Mouse (Mus musculus) liver, embryonic 13.5 days (tissue): ENCODE measurements around the gene Aqp2. TPM values are rescaled to one million over a fixed set of nuclear protein-coding genes. Genes with fewer than 3 reads are reported as not detected.

Experiments used
- ATAC-seq: fragments of 200-750 bp; cut with Nextera tagmentation; 2 replicates; pipeline ENCODE4 v1.8.0; 2017; ENCODE audit warnings: low read depth, mild to moderate bottlenecking, moderate number of reproducible peaks, moderate library complexity
- DNase-seq: peaks from one replicate; pipeline ENCODE4 v3.0.0; 2022
- H3K27ac ChIP-seq: fragments of 300-500 bp; sonication (generic); 2 replicates; pipeline ENCODE4 v1.5.1; 2015; ENCODE audit warnings: moderate library complexity, mild to moderate bottlenecking, inconsistent platforms
- H3K27me3 ChIP-seq: fragments of 300-500 bp; sonication (generic); 2 replicates; pipeline ENCODE4 v1.6.1; 2015; ENCODE audit warnings: mild to moderate bottlenecking, inconsistent platforms
- H3K36me3 ChIP-seq: fragments of 300-500 bp; sonication (generic); 2 replicates; pipeline ENCODE4 v1.6.1; 2015; ENCODE audit warnings: mild to moderate bottlenecking, inconsistent platforms
- H3K4me1 ChIP-seq: fragments of 300-500 bp; sonication (generic); replicated peaks from 2 replicates; pipeline ENCODE4 v1.6.1; 2015; ENCODE audit warnings: inconsistent platforms
- H3K4me2 ChIP-seq: fragments of 300-500 bp; sonication (generic); 2 replicates; pipeline ENCODE4 v1.6.1; 2015; ENCODE audit warnings: inconsistent platforms, mild to moderate bottlenecking, moderate library complexity
- H3K4me3 ChIP-seq: fragments of 300-500 bp; sonication (generic); replicated peaks from 2 replicates; pipeline ENCODE4 v1.5.1; 2015; ENCODE audit warnings: mild to moderate bottlenecking, inconsistent platforms
- H3K9ac ChIP-seq: fragments of 300-500 bp; sonication (generic); 2 replicates; pipeline ENCODE4 v1.6.1; 2015; ENCODE audit warnings: mild to moderate bottlenecking, inconsistent platforms
- H3K9me3 ChIP-seq: fragments of 300-500 bp; sonication (generic); replicated peaks from 2 replicates; pipeline ENCODE4 v1.6.1; 2016; ENCODE audit warnings: inconsistent platforms
- WGBS: fragments of 180-500 bp; shearing (Covaris S2); methylation state at CpG from one replicate; pipeline ENCODE4 v1.1.7; 2015; ENCODE audit not compliant: insufficient replicate concordance; 5-methylcytosine and 5-hydroxymethylcytosine counted together
- polyA plus RNA-seq: library from polyadenylated mRNA; unstranded; fragments of >200 nt; fragmentation: Nextera tagmentation; extraction: Ambion mirVana; gene quantifications from 2 replicates; pipeline ENCODE4 v1.2.1, GENCODE M21; 2015

The Aqp2 gene
- polyA plus RNA-seq, 1 experiment from 2014 or later: not detected

DNA sequence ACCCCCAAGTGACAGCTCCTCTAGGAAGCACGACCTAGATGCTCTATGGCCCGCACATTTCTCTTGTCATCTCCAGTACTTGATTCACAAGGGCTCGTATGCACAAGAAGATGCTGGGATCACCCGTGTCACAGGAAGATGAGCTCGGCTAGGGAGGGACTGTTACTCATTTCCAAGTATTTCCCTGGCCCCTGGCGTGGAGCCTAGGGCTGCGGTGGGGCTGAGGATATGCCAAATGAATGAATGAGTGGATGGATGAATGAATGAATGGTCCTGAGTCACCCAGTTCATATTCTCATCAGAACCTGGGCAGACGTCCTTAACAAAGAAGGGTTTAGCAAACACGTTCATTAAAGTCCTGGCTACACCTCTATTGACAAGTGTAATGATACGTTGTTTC, 18.6 kb upstream of the Aqp2 start:
- no peak overlapping the region for H3K4me3 ChIP-seq
- no peak overlapping the region for H3K9ac ChIP-seq
- no peaks in the 10 kb centered on the region for H3K36me3 ChIP-seq
- H3K4me2 ChIP-seq: no peak overlapping the region
- ATAC-seq: no peak
- H3K9me3 ChIP-seq: no peaks in the 10 kb centered on the region
- H3K27me3 ChIP-seq: 0 out of 2 replicates have a peak, but pooled peaks cover 9% of the 10 kb centered on the region
- no peaks in the 10 kb centered on the region for H3K4me1 ChIP-seq
- no peak overlapping the region for H3K27ac ChIP-seq
- no peak for DNase-seq
- 60% methylated on average over 10 of the region's 10 CpGs for WGBS

DNA sequence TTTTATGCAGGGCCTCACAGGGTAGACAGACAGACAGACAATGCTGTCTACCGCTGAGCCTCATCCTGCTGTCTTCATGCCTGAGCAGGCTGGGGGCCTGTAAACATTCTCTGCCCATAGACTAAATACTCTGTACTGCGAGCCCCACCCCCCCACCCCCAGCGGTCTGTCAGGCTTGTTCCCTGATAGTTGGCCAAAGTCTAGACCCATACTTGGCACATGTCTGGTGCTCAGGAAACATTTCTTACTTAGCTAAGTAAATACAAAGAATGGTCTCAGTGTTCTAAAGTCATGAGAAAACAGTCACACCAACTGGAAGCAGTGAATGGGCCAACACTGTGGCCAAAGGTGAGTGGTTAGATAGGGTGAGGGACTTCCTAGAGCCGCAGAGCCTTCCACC, 11.5 kb upstream of the Aqp2 start:
- Histone ChIP-seq H3K27ac (no peak overlapping the region), H3K4me3 (no peak overlapping the region), H3K4me1 (no peaks in the 10 kb centered on the region), H3K36me3 (no peaks in the 10 kb centered on the region), H3K9ac (no peak overlapping the region), H3K4me2 (no peak overlapping the region), H3K9me3 (no peaks in the 10 kb centered on the region), H3K27me3 (peaks cover 4% of the 10 kb centered on the region; the same call in 1 of the 2 replicates)
- WGBS: 66% methylated on average over 4 of the region's 4 CpGs
- ATAC-seq: no peak
- no peak for DNase-seq

DNA sequence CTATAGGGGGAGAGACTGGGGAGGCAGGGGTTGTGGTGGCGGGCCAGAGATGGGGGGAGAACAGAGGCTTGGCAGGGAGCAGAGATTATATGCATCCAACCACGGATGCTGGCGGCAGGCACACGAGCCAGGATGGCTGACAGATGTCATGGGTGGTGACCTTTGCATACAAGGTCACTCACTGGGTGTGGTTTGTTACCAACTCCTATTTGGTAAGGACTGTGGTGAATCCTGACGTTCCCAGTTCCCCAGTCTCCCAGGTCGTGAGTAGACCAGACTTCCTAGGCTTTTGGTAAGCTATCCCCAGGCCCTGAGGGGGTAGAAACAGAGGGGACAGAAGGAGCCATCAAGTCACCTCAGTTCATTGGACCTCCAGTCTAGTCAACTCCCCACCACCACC, 10.2 kb upstream of the Aqp2 start:
- DNase-seq (no peak), ATAC-seq (no peak)
- H3K4me2 ChIP-seq: no peak overlapping the region
- H3K9ac ChIP-seq: no peak overlapping the region
- no peaks in the 10 kb centered on the region for H3K4me1 ChIP-seq
- H3K27me3 ChIP-seq: peaks cover 6% of the 10 kb centered on the region
- H3K27ac ChIP-seq: no peak overlapping the region
- H3K9me3 ChIP-seq: no peaks in the 10 kb centered on the region
- H3K36me3 ChIP-seq: no peaks in the 10 kb centered on the region
- 48% methylated on average over 6 of the region's 6 CpGs for WGBS
- H3K4me3 ChIP-seq: no peak overlapping the region

DNA sequence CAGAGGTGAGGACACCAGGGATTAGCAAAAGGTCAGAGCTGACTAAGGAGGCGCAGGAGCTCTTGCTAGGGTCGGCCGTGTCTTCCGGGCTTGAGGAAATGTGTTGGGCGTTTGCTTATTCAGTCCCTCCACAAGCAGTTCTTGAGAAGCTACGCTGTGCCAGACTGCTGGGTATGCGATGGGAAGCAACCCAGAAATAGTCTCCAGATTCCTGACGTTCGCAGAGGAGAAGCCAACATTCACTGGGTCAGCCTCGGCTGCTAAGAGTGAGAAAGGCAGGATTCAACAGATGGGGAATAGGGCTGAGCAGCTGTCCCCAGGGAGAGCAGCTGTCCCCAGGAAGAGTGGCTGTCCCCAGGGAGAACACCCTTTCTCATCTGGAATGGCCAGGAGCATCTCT, 9.7 kb upstream of the Aqp2 start:
- peaks cover 10% of the 10 kb centered on the region for H3K27me3 ChIP-seq
- H3K9ac ChIP-seq: no peak overlapping the region
- no peak overlapping the region for H3K27ac ChIP-seq
- DNase-seq (no peak), ATAC-seq (no peak)
- no peak overlapping the region for H3K4me3 ChIP-seq
- no peaks in the 10 kb centered on the region for H3K36me3 ChIP-seq
- no peak overlapping the region for H3K4me2 ChIP-seq
- H3K4me1 ChIP-seq: no peaks in the 10 kb centered on the region
- WGBS: 65% methylated on average over 10 of the region's 10 CpGs
- H3K9me3 ChIP-seq: no peaks in the 10 kb centered on the region

DNA sequence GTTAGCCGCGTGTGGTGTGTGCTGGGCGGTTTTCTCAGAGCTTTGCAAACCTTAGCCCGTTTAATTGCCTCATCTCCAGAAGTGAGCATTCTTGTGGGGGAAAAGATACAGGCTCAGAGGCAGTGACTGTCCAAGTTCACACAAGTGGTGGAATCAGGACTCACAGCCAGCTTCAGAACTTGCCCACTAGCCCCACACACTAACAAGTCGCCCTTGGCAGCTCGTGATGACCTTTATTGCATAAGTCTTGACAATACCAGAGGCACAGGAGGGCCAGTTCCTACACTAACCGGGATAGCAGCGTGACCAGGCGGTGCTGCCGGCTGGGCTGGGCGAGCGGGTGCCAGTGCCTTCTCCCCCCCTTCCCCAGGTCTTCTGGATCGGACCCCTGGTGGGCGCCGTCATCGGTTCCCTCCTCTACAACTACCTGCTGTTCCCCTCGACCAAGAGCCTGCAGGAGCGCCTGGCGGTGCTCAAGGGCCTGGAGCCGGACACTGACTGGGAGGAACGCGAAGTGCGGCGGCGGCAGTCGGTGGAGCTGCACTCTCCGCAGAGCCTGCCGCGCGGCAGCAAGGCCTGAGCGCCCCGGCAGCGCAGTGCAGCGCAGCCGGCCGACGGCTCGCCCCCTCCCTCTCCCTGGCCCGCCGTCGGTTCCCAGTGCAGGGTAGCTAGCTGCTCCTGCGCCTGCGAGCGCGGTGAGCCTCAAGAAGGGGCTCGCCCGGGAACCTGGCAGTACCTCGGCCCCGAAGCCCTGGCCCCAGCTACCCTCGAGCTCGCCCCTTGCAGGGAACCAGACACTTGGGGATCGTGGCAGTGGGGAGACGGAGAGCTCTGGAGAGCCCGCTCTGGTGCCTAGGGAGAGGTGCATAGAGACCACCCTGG, 4.8 kb downstream of the Aqp2 start:
- no peak for DNase-seq
- H3K9me3 ChIP-seq: no peaks in the 10 kb centered on the region
- H3K27me3 ChIP-seq: peaks cover 98% of the 10 kb centered on the region
- H3K27ac ChIP-seq: no peak overlapping the region
- peaks cover 9% of the 10 kb centered on the region; the same call in 1 of the 2 replicates for H3K4me1 ChIP-seq
- H3K4me3 ChIP-seq: peak overlapping the region; percentile 14; the same call in 1 of the 2 replicates
- H3K4me2 ChIP-seq: peak overlapping the region; percentile 41
- no peak for ATAC-seq
- H3K9ac ChIP-seq: no peak overlapping the region
- 4% methylated on average over 52 of the region's 54 CpGs for WGBS
- H3K36me3 ChIP-seq: no peaks in the 10 kb centered on the region

DNA sequence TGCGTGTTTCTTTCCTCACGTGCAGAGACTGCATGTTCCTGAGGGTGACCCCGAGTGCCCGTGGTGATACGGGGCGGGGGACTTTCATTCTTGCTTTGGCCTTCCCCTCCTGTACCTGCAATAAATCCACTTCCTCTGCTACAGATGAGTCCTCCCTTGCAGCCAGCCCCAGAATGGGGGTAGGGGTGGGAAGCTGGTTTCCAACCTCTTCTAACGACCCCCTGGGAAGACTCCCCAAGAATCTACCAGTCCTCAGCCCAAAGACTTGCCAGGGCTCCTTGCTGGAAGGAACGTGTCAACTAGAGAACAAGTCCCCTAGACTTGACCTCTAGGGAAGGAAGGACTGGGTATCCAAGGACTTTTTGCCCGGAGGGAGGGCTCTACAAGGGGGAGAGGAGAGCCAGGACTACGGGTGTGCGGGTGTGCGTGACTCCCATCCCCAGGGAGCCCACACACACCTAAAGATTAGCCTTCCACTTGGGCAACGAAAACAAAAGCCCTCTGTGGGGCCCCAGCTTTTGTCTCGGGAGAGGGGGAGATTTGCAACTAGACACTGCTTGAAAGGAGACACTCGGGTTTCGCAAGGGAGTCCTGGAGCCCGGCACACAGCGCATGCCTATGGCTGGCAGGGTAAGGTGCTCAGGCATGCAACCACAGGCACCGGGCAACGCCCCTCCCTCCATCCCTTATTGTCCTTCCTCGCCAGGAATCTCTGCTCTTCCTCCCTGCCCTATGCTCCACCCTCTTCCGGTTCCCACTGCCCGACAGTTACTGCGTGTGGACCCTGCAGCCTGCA, 5.8 kb downstream of the Aqp2 start:
- H3K27ac ChIP-seq: no peak overlapping the region
- DNase-seq (no peak), ATAC-seq (no peak)
- no peaks in the 10 kb centered on the region for H3K36me3 ChIP-seq
- H3K4me2 ChIP-seq: peak overlapping the region; percentile 6
- WGBS: 3% methylated on average over 24 of the region's 24 CpGs
- peaks cover 98% of the 10 kb centered on the region for H3K27me3 ChIP-seq
- no peak overlapping the region for H3K4me3 ChIP-seq
- peaks cover 9% of the 10 kb centered on the region; the same call in 1 of the 2 replicates for H3K4me1 ChIP-seq
- H3K9me3 ChIP-seq: no peaks in the 10 kb centered on the region
- H3K9ac ChIP-seq: no peak overlapping the region

DNA sequence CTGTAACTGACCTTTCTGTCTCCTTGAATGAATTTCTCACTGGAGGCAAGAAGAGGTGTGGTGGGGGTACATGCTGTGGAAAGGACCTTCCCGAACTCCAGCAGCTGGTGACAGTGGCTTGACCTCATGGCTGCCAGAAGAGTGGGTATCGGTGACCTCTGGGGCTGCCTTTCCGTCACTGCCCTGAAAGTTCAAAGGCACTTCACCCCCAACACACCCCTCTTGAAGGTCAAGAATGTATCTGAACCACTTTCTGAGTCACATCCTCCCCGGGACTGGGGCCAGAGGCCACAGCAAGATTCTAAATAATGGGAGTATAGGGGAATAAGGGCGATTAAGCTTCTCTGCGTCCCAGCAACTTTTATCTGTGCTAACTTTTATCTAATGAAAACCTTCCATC, 6.9 kb downstream of the Aqp2 start:
- Histone ChIP-seq H3K4me3 (no peak overlapping the region), H3K9me3 (no peaks in the 10 kb centered on the region), H3K4me1 (peaks cover 9% of the 10 kb centered on the region; the same call in 1 of the 2 replicates), H3K36me3 (no peaks in the 10 kb centered on the region), H3K4me2 (no peak overlapping the region), H3K27ac (no peak overlapping the region), H3K9ac (no peak overlapping the region), H3K27me3 (peaks cover 99% of the 10 kb centered on the region)
- 50% methylated on average over 6 of the region's 6 CpGs for WGBS
- ATAC-seq (no peak), DNase-seq (no peak)

DNA sequence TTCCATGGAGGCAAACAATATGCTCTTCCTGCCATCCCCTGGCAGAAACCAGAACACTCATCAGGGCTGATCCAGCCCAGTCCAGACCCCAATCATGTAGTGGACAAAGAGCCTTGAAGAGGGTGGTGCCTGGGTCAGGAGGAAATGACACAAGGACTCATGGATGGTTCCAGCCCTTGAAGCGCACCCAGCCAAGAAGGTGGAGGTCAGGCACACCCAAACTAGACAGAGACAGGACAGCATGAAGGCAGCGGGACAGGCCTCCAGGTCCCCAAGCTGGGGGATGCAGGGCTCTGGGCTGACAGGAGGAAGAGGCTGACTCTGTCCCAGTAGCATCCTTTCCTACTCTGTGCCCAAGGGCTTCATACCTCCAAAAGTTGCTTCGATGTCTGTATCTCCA, 7.7 kb downstream of the Aqp2 start:
- H3K4me1 ChIP-seq: peaks cover 9% of the 10 kb centered on the region; the same call in 1 of the 2 replicates
- no peak for ATAC-seq
- DNase-seq: no peak
- H3K27ac ChIP-seq: no peak overlapping the region
- no peak overlapping the region for H3K4me2 ChIP-seq
- no peak overlapping the region for H3K4me3 ChIP-seq
- H3K9me3 ChIP-seq: no peaks in the 10 kb centered on the region
- no peak overlapping the region for H3K9ac ChIP-seq
- no peaks in the 10 kb centered on the region for H3K36me3 ChIP-seq
- H3K27me3 ChIP-seq: peaks cover 99% of the 10 kb centered on the region
- 63% methylated on average over 3 of the region's 3 CpGs for WGBS

DNA sequence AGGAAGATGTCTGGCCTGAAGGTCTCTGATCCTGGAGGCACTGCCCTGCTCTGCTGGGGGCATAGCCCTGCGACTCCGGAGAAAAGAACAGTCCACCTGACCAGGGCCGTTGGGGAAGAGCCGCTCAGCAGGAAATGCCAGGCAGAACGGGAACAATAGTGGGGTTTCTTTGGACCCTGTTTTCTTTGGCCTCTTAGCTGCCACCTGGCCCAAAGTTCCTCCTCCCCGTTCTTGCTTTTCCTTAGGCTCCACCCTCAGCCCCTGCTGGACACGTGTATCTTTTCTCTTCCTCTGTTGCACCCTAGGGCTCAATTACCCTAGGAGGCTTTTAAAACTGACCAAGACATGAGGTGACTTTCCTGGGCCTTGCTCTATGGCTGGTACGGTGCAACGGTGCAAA, 10.4 kb downstream of the Aqp2 start:
- Histone ChIP-seq H3K9ac (no peak overlapping the region), H3K27me3 (peaks cover 100% of the 10 kb centered on the region), H3K4me1 (peaks cover 7% of the 10 kb centered on the region; the same call in 1 of the 2 replicates), H3K4me3 (no peak overlapping the region), H3K9me3 (no peaks in the 10 kb centered on the region), H3K4me2 (no peak overlapping the region), H3K27ac (no peak overlapping the region), H3K36me3 (no peaks in the 10 kb centered on the region)
- DNase-seq (no peak), ATAC-seq (no peak)
- WGBS: 7% methylated on average over 9 of the region's 9 CpGs

DNA sequence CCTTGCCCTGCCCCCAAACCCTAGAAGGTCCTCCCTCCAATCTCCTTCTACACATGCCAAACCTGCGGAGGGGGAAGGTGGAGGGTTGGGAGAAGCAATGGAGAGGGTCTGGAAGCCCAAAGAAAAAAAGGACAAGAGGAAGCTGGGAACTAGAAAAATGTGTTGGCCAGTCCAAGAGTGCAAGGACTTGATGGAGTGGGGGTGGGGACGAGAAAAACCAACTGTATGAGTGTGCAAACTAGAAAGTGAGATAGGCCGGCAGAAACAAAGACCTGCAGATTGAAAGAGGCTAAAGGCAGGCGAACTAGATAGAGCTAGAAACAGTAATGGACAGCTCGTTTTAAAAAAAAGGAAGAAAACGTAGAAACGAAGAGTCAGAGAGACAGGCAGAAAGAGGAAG, 10.8 kb downstream of the Aqp2 start:
- H3K9me3 ChIP-seq: no peaks in the 10 kb centered on the region
- H3K27ac ChIP-seq: no peak overlapping the region
- no peaks in the 10 kb centered on the region for H3K36me3 ChIP-seq
- no peak overlapping the region for H3K4me2 ChIP-seq
- no peak overlapping the region for H3K9ac ChIP-seq
- no peak overlapping the region for H3K4me3 ChIP-seq
- ATAC-seq (no peak), DNase-seq (no peak)
- peaks cover 100% of the 10 kb centered on the region for H3K27me3 ChIP-seq
- 8% methylated on average over 7 of the region's 7 CpGs for WGBS
- H3K4me1 ChIP-seq: peaks cover 2% of the 10 kb centered on the region; the same call in 1 of the 2 replicates

DNA sequence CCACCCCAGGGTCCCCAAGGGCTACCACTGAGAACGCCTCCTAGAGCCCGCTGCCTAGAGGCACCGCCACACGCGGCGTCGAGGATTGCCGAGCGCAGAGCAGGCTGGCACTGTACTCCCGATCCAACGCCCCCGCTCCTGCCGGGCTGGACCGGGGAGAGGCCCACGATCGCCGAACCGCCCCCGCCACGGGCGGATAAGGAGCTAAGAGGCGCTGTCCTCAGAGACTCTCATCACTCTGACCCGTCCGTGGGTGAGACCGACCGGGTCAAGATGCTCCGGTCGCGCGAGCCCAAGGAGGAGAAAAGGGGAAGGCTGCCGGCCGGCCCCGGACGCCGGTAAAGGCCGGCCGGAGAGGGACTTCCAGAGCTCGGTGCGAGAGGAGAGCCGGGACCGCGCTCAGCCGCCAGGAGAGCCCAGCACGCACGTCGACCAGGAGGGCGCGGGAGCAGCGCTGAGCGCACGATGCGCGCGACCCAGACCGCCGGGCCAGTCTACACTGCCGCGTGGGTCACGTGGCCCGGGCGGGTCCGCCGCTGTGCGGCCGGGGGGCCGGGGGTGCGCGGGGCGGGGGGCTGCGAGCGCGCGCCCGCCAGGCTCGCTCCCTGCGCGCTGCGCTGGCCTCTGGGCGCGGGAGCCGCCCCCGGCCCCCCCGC, 11.7 kb downstream of the Aqp2 start, which contains the start of gene Aqp5:
Aqp5 (plus strand) TSS at position 354 of the 656 bp plus-strand sequence.
- Histone ChIP-seq H3K4me2 (peak within 1 kb of the TSS; percentile 48), H3K9ac (no peak within 1 kb of the TSS), H3K36me3 (no peaks in the 10 kb centered on the region), H3K4me3 (peak within 1 kb of the TSS; percentile 30), H3K4me1 (no peaks in the 10 kb centered on the region; the same call in 1 of the 2 replicates), H3K27ac (no peak within 1 kb of the TSS), H3K9me3 (no peaks in the 10 kb centered on the region), H3K27me3 (peaks cover 100% of the 10 kb centered on the region)
- ATAC-seq: no peak
- no peak for DNase-seq
- 2% methylated on average over 83 of the region's 83 CpGs for WGBS
